8 mouse cellular contexts compared by ENCODE assay signal in the genomic region with DNA sequence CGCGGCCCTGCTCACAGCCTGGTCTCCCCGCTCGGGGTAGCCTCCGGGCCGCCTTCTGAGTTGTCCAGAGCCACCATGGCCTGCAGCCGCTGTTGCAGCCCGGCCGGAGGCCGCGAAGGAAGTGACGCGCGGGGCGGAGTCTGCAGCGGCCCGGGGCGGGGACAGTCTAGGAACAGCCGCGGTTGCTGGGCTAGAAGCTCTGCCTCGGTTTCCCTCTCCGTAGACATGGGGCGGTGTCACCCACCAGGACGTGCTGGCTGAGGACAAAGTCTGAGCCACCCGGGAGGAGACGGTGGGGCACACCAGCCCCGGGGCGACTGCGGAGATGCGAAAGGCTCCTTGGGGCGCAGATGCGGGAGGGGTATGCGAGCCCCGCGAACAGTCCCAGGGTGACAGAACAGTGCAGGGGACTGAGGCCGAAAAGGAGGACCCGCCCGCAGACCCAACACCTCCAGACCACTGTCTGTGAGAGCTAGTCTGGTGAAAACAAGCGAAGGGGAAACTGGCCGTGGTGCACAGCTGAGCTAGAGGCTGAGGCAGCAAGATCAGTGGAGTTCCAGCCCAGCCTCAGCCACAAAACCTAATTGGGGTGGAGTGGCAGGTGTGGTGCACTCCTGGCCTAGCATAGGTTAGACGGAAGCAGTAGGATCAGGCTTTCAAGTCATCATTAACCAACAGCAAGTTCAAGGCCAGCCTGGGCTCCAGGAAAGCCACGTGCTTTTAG. TPM values are rescaled to one million over a fixed set of nuclear protein-coding genes. Genes with fewer than 3 reads are reported as not detected.
DNase-seq lines count a peak whose midpoint lies in the region; ATAC-seq and TF ChIP-seq lines count a peak whose summit lies in the region.

A gene (plus strand): TSS at position 164 of the 724 bp plus-strand sequence.

- H3K27ac ChIP-seq in bone marrow macrophage, adult 2 months (ENCODE audit: insufficient read depth, low read depth, low read length) = peak within 1 kb of the TSS; percentile 44
- H3K27ac ChIP-seq in heart, embryonic 11.5 days (ENCODE audit: low read depth, low read length) = peak within 1 kb of the TSS; percentile 25
- H3K27ac ChIP-seq in kidney, embryonic 15.5 days = peak within 1 kb of the TSS; percentile 89
- peak within 1 kb of the TSS; percentile 70 for H3K27ac ChIP-seq in midbrain, postnatal 0 days (ENCODE audit: low read depth, low read length)

- DNase-seq in 416B (ENCODE audit: low read depth) = peak; percentile 77
- DNase-seq in liver = peak; percentile 91
- DNase-seq in midbrain, postnatal 0 days (ENCODE audit: low spot score) = peak; percentile 80
- DNase-seq in spleen, postnatal 14 days (ENCODE audit: low spot score in 2 of 2) = peak; percentile 79 to 88

- H3K27me3 ChIP-seq in heart, embryonic 11.5 days (ENCODE audit: control insufficient read depth, insufficient read depth, low read length) = peaks cover 46% of the 10 kb centered on the region
- peaks cover 49% of the 10 kb centered on the region for H3K27me3 ChIP-seq in kidney, embryonic 15.5 days
- peaks cover 33% of the 10 kb centered on the region for H3K27me3 ChIP-seq in midbrain, postnatal 0 days (ENCODE audit: insufficient read depth, low read length)

- H3K36me3 ChIP-seq in heart, embryonic 11.5 days (ENCODE audit: control insufficient read depth, insufficient read depth, low read length) = no peaks in the 10 kb centered on the region
- H3K36me3 ChIP-seq in kidney, embryonic 15.5 days = peaks cover 10% of the 10 kb centered on the region
- H3K36me3 ChIP-seq in midbrain, postnatal 0 days (ENCODE audit: insufficient read depth, low read length) = peaks cover 6% of the 10 kb centered on the region; the same call in 1 of the 2 replicates

- H3K9me3 ChIP-seq in heart, embryonic 11.5 days (replicated peaks; ENCODE audit: control insufficient read depth, low read length) = no peaks in the 10 kb centered on the region
- no peaks in the 10 kb centered on the region for H3K9me3 ChIP-seq in kidney, embryonic 15.5 days (replicated peaks)
- H3K9me3 ChIP-seq in midbrain, postnatal 0 days (ENCODE audit: low read length) = no peaks in the 10 kb centered on the region

- peak; percentile 78 for ATAC-seq in erythroblast, adult 5-6 weeks (replicated peaks; ENCODE audit: low FRiP score, poor library complexity, severe bottlenecking)
- peak; percentile 83 for ATAC-seq in heart, embryonic 11.5 days (replicated peaks; ENCODE audit: insufficient number of reproducible peaks, low FRiP score, low TSS enrichment)
- ATAC-seq in kidney, embryonic 15.5 days (replicated peaks; ENCODE audit: low FRiP score) = peak; percentile 84
- ATAC-seq in midbrain, postnatal 0 days (ENCODE audit: low FRiP score) = peak; percentile 70

- H3K4me1 ChIP-seq in bone marrow macrophage, adult 2 months (ENCODE audit: control insufficient read depth, insufficient read depth, low read length) = peaks cover 10% of the 10 kb centered on the region
- peaks cover 51% of the 10 kb centered on the region for H3K4me1 ChIP-seq in heart, embryonic 11.5 days (ENCODE audit: control insufficient read depth, insufficient read depth, low read length)
- peaks cover 73% of the 10 kb centered on the region for H3K4me1 ChIP-seq in kidney, embryonic 15.5 days
- H3K4me1 ChIP-seq in midbrain, postnatal 0 days (ENCODE audit: insufficient read depth, low read length) = peaks cover 18% of the 10 kb centered on the region

- H3K4me3 ChIP-seq in bone marrow macrophage, adult 2 months (ENCODE audit: insufficient read depth, low read length) = peak within 1 kb of the TSS; percentile 98
- peak within 1 kb of the TSS; percentile 80 for H3K4me3 ChIP-seq in heart, embryonic 11.5 days (ENCODE audit: low read depth, low read length)
- H3K4me3 ChIP-seq in kidney, embryonic 15.5 days (replicated peaks) = peak within 1 kb of the TSS; percentile 83
- H3K4me3 ChIP-seq in midbrain, postnatal 0 days (ENCODE audit: low read depth, low read length) = peak within 1 kb of the TSS; percentile 59

- no peak for TF ChIP-seq CTCF in bone marrow macrophage, adult 2 months (IDR thresholded peaks at IDR 0.05; ENCODE audit: low read depth, low read length)
- TF ChIP-seq CTCF in midbrain, postnatal 0 days (IDR thresholded peaks at IDR 0.05) = no peak

- WGBS in heart, embryonic 11.5 days (ENCODE audit: insufficient replicate concordance) = 3% methylated on average over 42 of the region's 42 CpGs
- 2% methylated on average over 41 of the region's 42 CpGs for WGBS in kidney, embryonic 15.5 days
- WGBS in midbrain, postnatal 0 days = 2% methylated on average over 42 of the region's 42 CpGs

- peak within 1 kb of the TSS; percentile 87 for H3K4me2 ChIP-seq in heart, embryonic 11.5 days
- H3K4me2 ChIP-seq in kidney, embryonic 15.5 days = peak within 1 kb of the TSS; percentile 78
- peak within 1 kb of the TSS; percentile 95 for H3K4me2 ChIP-seq in midbrain, postnatal 0 days (ENCODE audit: low read depth, low read length, poor library complexity, severe bottlenecking)

- TF ChIP-seq POLR2A in bone marrow macrophage, adult 2 months (IDR thresholded peaks at IDR 0.05; ENCODE audit: borderline replicate concordance, low read depth, low read length) = peak; percentile 54; the same call in 1 of the 2 replicates

- H3K9ac ChIP-seq in heart, embryonic 11.5 days (ENCODE audit: low read depth, low read length) = peak within 1 kb of the TSS; percentile 84
- peak within 1 kb of the TSS; percentile 96 for H3K9ac ChIP-seq in kidney, embryonic 15.5 days
- peak within 1 kb of the TSS; percentile 86 for H3K9ac ChIP-seq in midbrain, postnatal 0 days (replicated peaks; ENCODE audit: low read length, poor library complexity, severe bottlenecking)

RNA-seq across cellular contexts. Expression of the gene that starts here (rescaled TPM):
- 0.67 and 0.71 TPM in 2 replicates for polyA plus RNA-seq in bone marrow macrophage, adult 2 months (2012; ENCODE audit: insufficient read depth, insufficient read length, missing spikeins)
- total RNA-seq in erythroblast, adult 5-6 weeks (2015; ENCODE audit: low replicate concordance) = not detected in 2 replicates
- total RNA-seq in erythroblast, adult 5-6 weeks (2017; ENCODE audit: low replicate concordance) = 0.14 TPM in 1 of 2 replicates, not detected in the other
- polyA plus RNA-seq in heart, embryonic 11.5 days (2014; fragmentation: Nextera tagmentation; extraction: Ambion mirVana) = 0.15 and 0.31 TPM in 2 replicates
- polyA plus RNA-seq in kidney, embryonic 15.5 days (2015; fragmentation: Nextera tagmentation; extraction: Ambion mirVana) = 0.71 and 1.2 TPM in 2 replicates
- total RNA-seq in midbrain, postnatal 0 days (2014; rRNA removed) = 6.1 and 9.6 TPM in 2 replicates
- polyA plus RNA-seq in midbrain, postnatal 0 days (2015; fragmentation: Nextera tagmentation; extraction: Ambion mirVana) = 4.4 and 5.5 TPM in 2 replicates

Comparison
In these comparisons a context has a peak if more than half of its experiments do, and no peak if none do; other contexts are left out.
1. Peak in every context shown above with its lines: DNase-seq, ATAC-seq, H3K4me3 ChIP-seq and H3K27ac ChIP-seq.
2. Peak in ATAC-seq in erythroblast, adult 5-6 weeks; RNA of the gene not detected or under 1 TPM.
3. Peak in ATAC-seq, H3K4me3 ChIP-seq, H3K27ac ChIP-seq, H3K9ac ChIP-seq and H3K4me2 ChIP-seq in heart, embryonic 11.5 days; RNA of the gene not detected or under 1 TPM.
4. H3K27ac ChIP-seq: peak in every context shown above with its lines; median percentile 89 in kidney, embryonic 15.5 days; 70 in midbrain, postnatal 0 days; 44 in bone marrow macrophage, adult 2 months; 25 in heart, embryonic 11.5 days.